Mouse (Mus musculus) cerebellum, postnatal 25 days (tissue): ENCODE results near the gene Mysm1.

Experiments used
- DNase-seq, 2 experiments: peaks; one replicate each; pipeline ENCODE4 v3.0.0; 2021; ENCODE audit warnings: mixed read lengths in 2 of 2

Mysm1 gene

DNA sequence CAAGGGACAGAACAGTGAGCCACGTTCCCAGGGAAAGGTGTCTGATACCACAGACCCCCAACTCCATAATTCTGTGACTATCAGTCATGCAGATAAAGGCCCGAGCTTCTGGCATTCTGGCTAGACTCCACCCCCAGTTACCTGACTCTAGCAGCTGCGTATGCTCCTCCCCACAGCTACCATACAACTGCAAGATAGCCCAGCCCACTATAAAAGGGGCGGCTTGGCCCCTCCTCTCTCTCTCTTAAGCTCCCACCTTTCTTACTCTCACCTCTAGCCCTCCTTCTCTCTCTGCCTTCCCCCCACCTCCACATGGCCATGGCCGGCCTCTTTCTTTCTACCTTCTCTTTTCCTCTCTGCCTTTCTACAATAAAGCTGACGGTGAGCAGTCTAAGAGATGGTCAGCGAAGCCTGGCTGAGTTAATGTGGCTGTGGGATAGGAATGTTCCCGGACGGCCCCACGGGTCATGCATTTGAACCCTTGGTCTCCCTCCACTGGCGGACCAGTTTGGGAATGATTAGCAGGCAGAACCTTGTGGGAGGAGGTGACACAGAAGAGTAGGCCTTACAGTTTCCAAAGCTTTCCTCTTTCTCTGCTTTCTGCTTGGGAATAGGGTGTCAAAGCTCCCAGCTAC lies 37.6 kb downstream of the Mysm1 start:
- no peak for DNase-seq

DNA sequence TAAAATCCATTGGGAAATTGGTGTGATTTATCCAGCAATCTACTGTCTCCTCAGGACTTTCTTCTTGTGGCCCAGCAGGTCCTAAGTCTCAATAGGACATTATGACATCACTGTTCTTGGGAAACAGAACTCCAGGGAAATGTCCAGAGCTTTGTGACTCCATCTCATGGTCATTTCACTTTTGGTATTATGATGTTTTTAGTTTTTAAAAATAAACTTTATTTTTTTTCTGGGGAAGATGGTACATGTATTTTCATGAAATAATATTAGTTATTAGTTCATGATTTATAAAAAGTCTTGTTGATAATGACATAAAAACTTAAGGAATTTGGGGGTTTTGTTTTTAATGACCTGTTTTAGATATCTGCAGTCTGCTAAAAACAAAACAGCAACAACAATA lies 50.2 kb downstream of the Mysm1 start, which contains the start of gene Eqtn:
TSS of gene Eqtn (minus strand) at position 101 of the 400 bp plus-strand sequence.
- DNase-seq: no peak

DNA sequence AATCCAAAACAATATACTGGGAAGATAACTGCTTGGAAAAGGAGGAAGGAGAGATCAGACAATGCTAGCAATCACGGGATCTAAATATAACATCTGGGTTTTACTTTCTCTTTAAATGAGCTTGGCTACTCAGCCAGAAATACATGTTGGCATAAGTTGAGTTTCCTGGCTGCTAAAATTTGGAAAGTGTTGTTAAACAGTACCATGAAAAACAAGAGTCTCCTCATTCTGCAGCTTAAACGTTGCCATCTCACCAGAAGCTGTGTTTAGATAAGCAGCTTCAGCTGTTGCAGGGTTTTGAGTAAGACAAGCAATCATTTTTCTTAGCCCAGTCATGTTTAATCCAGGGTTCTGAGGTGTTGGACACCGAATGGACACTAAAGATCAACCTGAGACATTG lies 77.1 kb downstream of the Mysm1 start:
- DNase-seq: no peak

DNA sequence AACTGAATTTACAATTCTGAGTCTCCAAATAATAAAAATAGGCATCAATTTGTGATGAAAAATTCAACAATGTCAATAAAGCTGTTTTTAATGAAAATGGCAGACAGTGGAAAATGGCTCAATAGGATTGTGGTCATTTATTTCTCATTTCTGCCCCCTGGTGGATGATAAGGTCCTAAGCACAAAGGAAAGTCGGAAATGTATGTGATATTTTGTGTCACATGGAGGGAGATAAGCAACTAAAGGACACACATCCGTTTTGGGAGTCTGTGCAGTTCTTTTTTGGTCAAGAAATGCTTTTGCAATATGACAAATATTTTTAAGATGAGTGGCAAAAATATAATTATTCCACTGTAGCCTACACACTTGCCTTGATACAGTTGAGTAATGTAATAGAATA lies 78.2 kb downstream of the Mysm1 start:
- DNase-seq: no peak
